Mouse (Mus musculus): Measurements from ENCODE around the gene Myh4. TPM values are rescaled to one million over a fixed set of nuclear protein-coding genes. Genes with fewer than 3 reads are reported as not detected.

Gene Myh4
- total RNA-seq, 2 experiments from 2014 or later = 20,146 to 24,206 TPM

Other genes starting within 250 kb of the Myh4 start
- under 1 TPM; 0.28 to 0.96 TPM for gene Tmem220, start 212.9 kb upstream of the Myh4 start, total RNA-seq (2021)
- gene Adprm, start 185.4 kb upstream of the Myh4 start, total RNA-seq (2021) = 1 to 10 TPM; 6.9 to 8.9 TPM
- gene Sco1, start 185.4 kb upstream of the Myh4 start, total RNA-seq (2021) = 1 to 10 TPM; 7.2 to 7.3 TPM
- 10 to 100 TPM; 11.9 to 13.1 TPM for gene Myh3, start 159.7 kb upstream of the Myh4 start, total RNA-seq (2021)
- gene Myh2, start 67.0 kb upstream of the Myh4 start, total RNA-seq (2021) = 1,000 to 10,000 TPM; 1,544 to 1,819 TPM
- gene Myh1, start 38.0 kb upstream of the Myh4 start, total RNA-seq (2021) = 1,000 to 10,000 TPM; 3,929 to 5,903 TPM
- gene Myh8, start 39.1 kb downstream of the Myh4 start, total RNA-seq (2021) = 100 to 1,000 TPM; 217 to 253 TPM
- gene Myh13, start 83.6 kb downstream of the Myh4 start, total RNA-seq (2021) = 1 to 10 TPM; 4.3 to 5.8 TPM
- gene Gas7, start 217.4 kb downstream of the Myh4 start, total RNA-seq (2021) = 10 to 100 TPM in 1 of 2 experiments, 1 to 10 TPM in 1; 9.2 to 12.2 TPM

All from gastrocnemius, postnatal 25 days (tissue).